ENCODE assay signal across 8 mouse cellular contexts in genomic region chr5:8489471-8490110, GRCm38 (mm10).
DNase-seq lines count a peak whose midpoint lies in the region; ATAC-seq and TF ChIP-seq lines count a peak whose summit lies in the region.

No protein-coding gene starts in this region.

- no peak overlapping the region for H3K4me2 ChIP-seq in forebrain, embryonic 13.5 days
- no peak overlapping the region for H3K4me2 ChIP-seq in lung, postnatal 0 days (replicated peaks; ENCODE audit: low read depth, low read length)

- no peaks in the 10 kb centered on the region for H3K27me3 ChIP-seq in forebrain, embryonic 13.5 days
- no peaks in the 10 kb centered on the region for H3K27me3 ChIP-seq in lung, postnatal 0 days (replicated peaks; ENCODE audit: insufficient read depth, low read length)

- H3K9ac ChIP-seq in ES-E14 (ENCODE audit: insufficient read depth, low read depth, low read length, poor library complexity, severe bottlenecking), result no peak overlapping the region
- H3K9ac ChIP-seq in forebrain, embryonic 13.5 days, result no peak overlapping the region
- no peak overlapping the region for H3K9ac ChIP-seq in lung, postnatal 0 days (replicated peaks; ENCODE audit: low read depth)

- DNase-seq in frontal cortex, postnatal 25 days (ENCODE audit: low spot score in 2 of 2), result no peak
- DNase-seq in ES-E14 (ENCODE audit: low read depth, low spot score), result no peak
- DNase-seq in lung, postnatal 0 days (ENCODE audit: low spot score), result peak; percentile 69
- no peak for DNase-seq in right cerebral cortex, postnatal 4 days
- DNase-seq in frontal cortex, postnatal 36 days (ENCODE audit: low spot score in 2 of 2), result no peak
- DNase-seq in layer of hippocampus, adult 8-10 months (ENCODE audit: low spot score in 2 of 2), result no peak

- H3K27ac ChIP-seq in ES-E14 (ENCODE audit: insufficient read depth, low read depth, low read length, poor library complexity, severe bottlenecking), result no peak overlapping the region
- H3K27ac ChIP-seq in forebrain, embryonic 13.5 days, result no peak overlapping the region
- no peak overlapping the region for H3K27ac ChIP-seq in lung, postnatal 0 days (ENCODE audit: low read length)

- TF ChIP-seq EP300 in lung, postnatal 0 days (IDR thresholded peaks at IDR 0.05), result no peak

- peak; percentile 62 for TF ChIP-seq CTCF in lung, postnatal 0 days (IDR thresholded peaks at IDR 0.05)

- no peaks in the 10 kb centered on the region for H3K9me3 ChIP-seq in ES-E14 (ENCODE audit: control insufficient read depth, insufficient read depth, low read depth, low read length)
- no peaks in the 10 kb centered on the region for H3K9me3 ChIP-seq in forebrain, embryonic 13.5 days (replicated peaks)
- H3K9me3 ChIP-seq in lung, postnatal 0 days (ENCODE audit: low read length), result no peaks in the 10 kb centered on the region

- H3K4me3 ChIP-seq in ES-E14 (ENCODE audit: insufficient read depth in 1 of 2, low read depth in 1 of 2, low read length in 2 of 2, poor library complexity in 1 of 2, severe bottlenecking in 1 of 2), result no peak overlapping the region
- no peak overlapping the region for H3K4me3 ChIP-seq in forebrain, embryonic 13.5 days
- H3K4me3 ChIP-seq in lung, postnatal 0 days (ENCODE audit: low read depth, low read length), result no peak overlapping the region

- peaks cover 0 to 7% of the 10 kb centered on the region in 2 experiments; a peak in 2 of 4 replicates for H3K4me1 ChIP-seq in ES-E14 (ENCODE audit: control insufficient read depth in 2 of 2, insufficient read depth in 2 of 2, low read length in 2 of 2, poor library complexity in 1 of 2)
- H3K4me1 ChIP-seq in forebrain, embryonic 13.5 days, result peaks cover 12% of the 10 kb centered on the region
- no peaks in the 10 kb centered on the region for H3K4me1 ChIP-seq in lung, postnatal 0 days (ENCODE audit: insufficient read depth, low read depth, low read length)

- no peaks in the 10 kb centered on the region for H3K36me3 ChIP-seq in ES-E14 (ENCODE audit: control insufficient read depth, insufficient read depth, low read length, poor library complexity, severe bottlenecking)
- no peaks in the 10 kb centered on the region for H3K36me3 ChIP-seq in forebrain, embryonic 13.5 days (ENCODE audit: poor library complexity, severe bottlenecking)
- no peaks in the 10 kb centered on the region for H3K36me3 ChIP-seq in lung, postnatal 0 days (ENCODE audit: insufficient read depth, low read length)

- in situ Hi-C loops in ES-E14 (cut with MboI; ENCODE audit: low sequenced_read_pairs in 2 of 2, unreplicated experiment in 2 of 2), result no loop called here

- whole genome bisulfite sequencing in forebrain, embryonic 13.5 days, result 25% methylated on average over 6 of the region's 6 CpGs
- WGBS in lung, postnatal 0 days, result 29% methylated on average over 6 of the region's 6 CpGs

- ATAC-seq in frontal cortex, adult (ENCODE audit: low TSS enrichment), result peak; percentile 71
- ATAC-seq in forebrain, embryonic 13.5 days, result peak; percentile 81
- ATAC-seq in lung, postnatal 0 days, result no peak

TF ChIP-seq in ES-E14, 5 proteins besides CTCF, POLR2A, EP300 and RAD21:
- TF ChIP-seq ZNF384 (IDR thresholded peaks at IDR 0.05; ENCODE audit: low read depth, low read length) (0 out of 2 replicates have a peak, but pooled peaks have one; percentile 18), CHD2 (IDR thresholded peaks at IDR 0.05; ENCODE audit: low read depth, low read length) (no peak), ZC3H11A (IDR thresholded peaks at IDR 0.05; ENCODE audit: borderline replicate concordance, low read depth, low read length) (no peak), MAFK (IDR thresholded peaks at IDR 0.05; ENCODE audit: insufficient read depth, low read depth, low read length) (no peak), HCFC1 (IDR thresholded peaks at IDR 0.05; ENCODE audit: borderline replicate concordance, insufficient read depth, low read length) (no peak)
